Comparison of ENCODE assay signal across 18 mouse cellular contexts in the genomic region with DNA sequence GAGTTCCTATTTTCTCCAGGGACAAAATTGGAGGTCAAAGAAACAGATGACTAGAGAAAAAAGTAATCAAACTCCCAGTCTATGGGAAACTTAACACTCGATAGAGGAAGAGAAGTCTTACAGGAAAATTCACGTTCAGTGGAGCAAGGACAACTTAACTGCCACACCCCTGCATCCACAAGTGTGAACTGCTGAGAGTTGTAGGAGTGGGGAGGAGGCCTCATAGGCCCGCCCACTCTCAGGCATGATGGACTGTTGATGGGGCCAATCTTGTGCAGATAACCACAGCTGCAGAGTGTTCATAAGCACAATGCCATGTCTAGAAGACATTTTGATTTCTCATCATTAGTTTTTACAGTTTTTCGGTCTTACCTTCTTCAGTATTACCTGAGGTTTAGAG.
"Had no signal": no experiment of that assay in that cellular context is flagged by ENCODE, and none has a peak within 500 bp of the region (broad histone marks: within the 10 kb centered on the region; RNA-seq: fewer than 3 reads in every experiment).

No protein-coding gene starts in this region.

- H3K27me3 ChIP-seq: lung, embryonic 15.5 days; midbrain, embryonic 12.5 days; neural tube, embryonic 13.5 days; neural tube, embryonic 15.5 days; stomach, embryonic 15.5 days had no signal

- H3K36me3 ChIP-seq: lung, embryonic 15.5 days; midbrain, embryonic 10.5 days; midbrain, embryonic 12.5 days; neural tube, embryonic 13.5 days; neural tube, embryonic 15.5 days; stomach, embryonic 15.5 days had no signal

- H3K27ac ChIP-seq: lung, embryonic 15.5 days; midbrain, embryonic 10.5 days; midbrain, embryonic 12.5 days; neural tube, embryonic 13.5 days; neural tube, embryonic 15.5 days; stomach, embryonic 15.5 days; stomach, postnatal 0 days had no signal

- H3K4me2 ChIP-seq: lung, embryonic 15.5 days; midbrain, embryonic 12.5 days; neural tube, embryonic 13.5 days; neural tube, embryonic 15.5 days; stomach, embryonic 15.5 days had no signal

- H3K4me3 ChIP-seq: lung, embryonic 15.5 days; midbrain, embryonic 10.5 days; midbrain, embryonic 12.5 days; myocyte; neural tube, embryonic 13.5 days; neural tube, embryonic 15.5 days; stomach, embryonic 15.5 days had no signal

- H3K4me1 ChIP-seq: lung, embryonic 15.5 days; midbrain, embryonic 10.5 days; midbrain, embryonic 12.5 days; neural tube, embryonic 13.5 days; neural tube, embryonic 15.5 days; stomach, embryonic 15.5 days had no signal

- H3K9me3 ChIP-seq: lung, embryonic 15.5 days; midbrain, embryonic 10.5 days; midbrain, embryonic 12.5 days; neural tube, embryonic 13.5 days; neural tube, embryonic 15.5 days; stomach, embryonic 15.5 days had no signal

- DNase-seq: liver, postnatal 0 days; lung, adult 2 months; lung, postnatal 4 days; midbrain, embryonic 14.5 days; right cerebral cortex, postnatal 14 days; thymus, adult 2 months; thymus, postnatal 25 days; thymus, postnatal 4 days had no signal

- H3K9ac ChIP-seq: liver, postnatal 0 days; lung, embryonic 15.5 days; midbrain, embryonic 12.5 days; neural tube, embryonic 13.5 days; neural tube, embryonic 15.5 days; stomach, embryonic 15.5 days had no signal

- ATAC-seq: liver, postnatal 0 days; lung, postnatal 0 days; midbrain, embryonic 16.5 days had no signal
